ENCODE assay signal across 8 mouse cellular contexts in genomic region chr14:14068553-14068952, GRCm38 (mm10). TPM values are rescaled to one million over a fixed set of nuclear protein-coding genes. Genes with fewer than 3 reads are reported as not detected.
DNase-seq lines count a peak whose midpoint lies in the region; ATAC-seq and TF ChIP-seq lines count a peak whose summit lies in the region.

No protein-coding gene starts in this region.

- DNase-seq in hindbrain, embryonic 10.5 days (ENCODE audit: low spot score): no peak
- DNase-seq in hindbrain, embryonic 11.5 days (ENCODE audit: low spot score): no peak
- DNase-seq in MEL (ENCODE audit: low read depth, low spot score): peak; percentile 15
- DNase-seq in embryo, embryonic 10 days (ENCODE audit: low spot score): no peak
- DNase-seq in frontal cortex, postnatal 10 days (ENCODE audit: low spot score in 2 of 2): no peak
- no peak for DNase-seq in layer of hippocampus, adult 9-11 months

- no peak for TF ChIP-seq CTCF in MEL (IDR thresholded peaks at IDR 0.05 in 2 of 3, conservative IDR thresholded peaks at IDR 0.05 in 1 of 3; ENCODE audit: control insufficient read depth in 1 of 3, insufficient read depth in 1 of 3, low read depth in 2 of 3, low read length in 3 of 3, poor library complexity in 1 of 3, severe bottlenecking in 1 of 3)

- H3K9me3 ChIP-seq in hindbrain, embryonic 10.5 days: no peaks in the 10 kb centered on the region
- no peaks in the 10 kb centered on the region for H3K9me3 ChIP-seq in hindbrain, embryonic 11.5 days (ENCODE audit: control insufficient read depth, low read length)
- H3K9me3 ChIP-seq in MEL (replicated peaks; ENCODE audit: insufficient read depth, low read length): no peaks in the 10 kb centered on the region
- H3K9me3 ChIP-seq in forebrain, embryonic 15.5 days: no peaks in the 10 kb centered on the region
- no peaks in the 10 kb centered on the region for H3K9me3 ChIP-seq in megakaryocyte, embryonic 14.5 days

- no peaks in the 10 kb centered on the region for H3K79me2 ChIP-seq in MEL (ENCODE audit: control insufficient read depth, insufficient read depth, low read length, poor library complexity)

- peak overlapping the region; percentile 79 for H3K27ac ChIP-seq in hindbrain, embryonic 10.5 days
- H3K27ac ChIP-seq in hindbrain, embryonic 11.5 days (ENCODE audit: low read depth, low read length): no peak overlapping the region
- H3K27ac ChIP-seq in MEL (ENCODE audit: control insufficient read depth, low read depth, low read length): peak overlapping the region; percentile 58; the same call in 1 of the 2 replicates
- peak overlapping the region; percentile 69 for H3K27ac ChIP-seq in forebrain, embryonic 15.5 days (replicated peaks)

- H3K4me3 ChIP-seq in hindbrain, embryonic 10.5 days: no peak overlapping the region
- H3K4me3 ChIP-seq in hindbrain, embryonic 11.5 days (ENCODE audit: low read depth, low read length): no peak overlapping the region
- H3K4me3 ChIP-seq in MEL (ENCODE audit: control insufficient read depth in 1 of 2, insufficient read depth in 1 of 2, low read depth in 2 of 2, low read length in 2 of 2): no peak overlapping the region
- H3K4me3 ChIP-seq in forebrain, embryonic 15.5 days: no peak overlapping the region
- H3K4me3 ChIP-seq in megakaryocyte, embryonic 14.5 days (replicated peaks): peak overlapping the region; percentile 87

- no peak overlapping the region for H3K4me2 ChIP-seq in hindbrain, embryonic 11.5 days (replicated peaks; ENCODE audit: low read depth, low read length)
- H3K4me2 ChIP-seq in forebrain, embryonic 15.5 days (replicated peaks): no peak overlapping the region

- H3K9ac ChIP-seq in hindbrain, embryonic 11.5 days (ENCODE audit: low read depth, low read length): no peak overlapping the region
- no peak overlapping the region; the same call in 1 of the 2 replicates for H3K9ac ChIP-seq in MEL (ENCODE audit: control insufficient read depth, low read depth, low read length, poor library complexity, severe bottlenecking)
- no peak overlapping the region for H3K9ac ChIP-seq in forebrain, embryonic 15.5 days (replicated peaks)

- WGBS in hindbrain, embryonic 10.5 days: 19% methylated on average over 3 of the region's 3 CpGs
- WGBS in hindbrain, embryonic 11.5 days: 28% methylated on average over 3 of the region's 3 CpGs
- 12% methylated on average over 3 of the region's 3 CpGs for WGBS in forebrain, embryonic 15.5 days

- no peaks in the 10 kb centered on the region for H3K27me3 ChIP-seq in hindbrain, embryonic 10.5 days (ENCODE audit: insufficient read depth, poor library complexity, severe bottlenecking)
- H3K27me3 ChIP-seq in hindbrain, embryonic 11.5 days (ENCODE audit: control insufficient read depth, insufficient read depth, low read length): no peaks in the 10 kb centered on the region
- no peaks in the 10 kb centered on the region for H3K27me3 ChIP-seq in MEL (ENCODE audit: control insufficient read depth in 1 of 2, insufficient read depth in 2 of 2, low read length in 2 of 2)
- no peaks in the 10 kb centered on the region for H3K27me3 ChIP-seq in forebrain, embryonic 15.5 days
- H3K27me3 ChIP-seq in megakaryocyte, embryonic 14.5 days (replicated peaks): no peaks in the 10 kb centered on the region

- no peak for TF ChIP-seq EP300 in MEL (IDR thresholded peaks at IDR 0.05; ENCODE audit: low read depth in 1 of 2, low read length in 2 of 2)

- no peak for TF ChIP-seq POLR2A in MEL (IDR thresholded peaks at IDR 0.05; ENCODE audit: control insufficient read depth in 1 of 2, insufficient read depth in 1 of 2, low read depth in 1 of 2, low read length in 2 of 2, poor library complexity in 1 of 2)

- peaks cover 74% of the 10 kb centered on the region for H3K4me1 ChIP-seq in hindbrain, embryonic 10.5 days (replicated peaks)
- 0 out of 2 replicates have a peak, but pooled peaks cover 7% of the 10 kb centered on the region for H3K4me1 ChIP-seq in hindbrain, embryonic 11.5 days (replicated peaks; ENCODE audit: control insufficient read depth, insufficient read depth, low read length)
- peaks cover 2 to 11% of the 10 kb centered on the region in 2 experiments; a peak in 3 of 4 replicates for H3K4me1 ChIP-seq in MEL (ENCODE audit: control insufficient read depth in 1 of 2, insufficient read depth in 2 of 2, low read length in 2 of 2)
- H3K4me1 ChIP-seq in forebrain, embryonic 15.5 days: peaks cover 63% of the 10 kb centered on the region
- H3K4me1 ChIP-seq in megakaryocyte, embryonic 14.5 days: peaks cover 51% of the 10 kb centered on the region

- no peak for ATAC-seq in hindbrain, embryonic 11.5 days (ENCODE audit: low FRiP score)
- no peak for ATAC-seq in forebrain, embryonic 15.5 days (replicated peaks)

- TF ChIP-seq RAD21 in MEL (IDR thresholded peaks at IDR 0.05; ENCODE audit: low read depth, low read length): no peak

- H3K36me3 ChIP-seq in hindbrain, embryonic 10.5 days: no peaks in the 10 kb centered on the region
- H3K36me3 ChIP-seq in hindbrain, embryonic 11.5 days (ENCODE audit: control insufficient read depth, insufficient read depth, low read length): no peaks in the 10 kb centered on the region
- peaks cover 0 to 12% of the 10 kb centered on the region in 2 experiments; a peak in 2 of 4 replicates for H3K36me3 ChIP-seq in MEL (ENCODE audit: control insufficient read depth in 1 of 2, insufficient read depth in 2 of 2, low read length in 2 of 2)
- H3K36me3 ChIP-seq in forebrain, embryonic 15.5 days: no peaks in the 10 kb centered on the region
- peaks cover 28% of the 10 kb centered on the region for H3K36me3 ChIP-seq in megakaryocyte, embryonic 14.5 days (replicated peaks; ENCODE audit: low read length)

TF ChIP-seq in MEL, 35 proteins besides CTCF, POLR2A, EP300 and RAD21:
- TF ChIP-seq ZKSCAN1 (IDR thresholded peaks at IDR 0.05; ENCODE audit: low read depth, low read length) (no peak), TAL1 (IDR thresholded peaks at IDR 0.05; ENCODE audit: low read length) (no peak)
TF ChIP-seq in MEL: peak in this region for 0.

RNA-seq across cellular contexts. Expression of gene Psmd6, which starts 52.2 kb away (rescaled TPM):
- 285 and 294 TPM in 2 replicates for polyA plus RNA-seq in hindbrain, embryonic 10.5 days (2016; fragmentation: Nextera tagmentation; extraction: Ambion mirVana)
- 314 and 332 TPM in 2 replicates for polyA plus RNA-seq in hindbrain, embryonic 11.5 days (2014; fragmentation: Nextera tagmentation; extraction: Ambion mirVana)
- 201 and 203 TPM in 2 replicates for total RNA-seq in MEL (2012; rRNA removed)
- polyA plus RNA-seq in MEL (2012; ENCODE audit: insufficient read depth in 1 of 2, insufficient read length in 2 of 2, low read depth in 1 of 2, low replicate concordance in 2 of 2, missing spikeins in 1 of 2): 100 to 1,000 TPM; 185 to 647 TPM
- 280 and 283 TPM in 2 replicates for polyA plus RNA-seq in forebrain, embryonic 15.5 days (2015; fragmentation: Nextera tagmentation; extraction: Ambion mirVana)
- 13.9 and 38.7 TPM in 2 replicates for polyA plus RNA-seq in megakaryocyte, embryonic 14.5 days (2012; ENCODE audit: insufficient read depth, low replicate concordance)
